Mouse (Mus musculus): Measurements from ENCODE around the gene Gnai3.

- TF ChIP-seq CTCF (IDR thresholded peaks at IDR 0.05; ENCODE audit: insufficient read depth, low read length) (no peak), POLR2A (IDR thresholded peaks at IDR 0.05; ENCODE audit: borderline replicate concordance, extremely low read depth, low read depth, low read length) (no peak)
Observed at GRCm38 (mm10) chr3:108123242-108123641, 22.7 kb downstream of the Gnai3 start.

All from lung, adult 2 months (tissue).